Mouse (Mus musculus): Measurements from ENCODE around the gene Ccdc124.
"Not testable (repeated sequence)": the region's sequence is repeated elsewhere in the genome, so short reads cannot be mapped to it uniquely, and the experiment has no call there.

Ccdc124 gene

DNA sequence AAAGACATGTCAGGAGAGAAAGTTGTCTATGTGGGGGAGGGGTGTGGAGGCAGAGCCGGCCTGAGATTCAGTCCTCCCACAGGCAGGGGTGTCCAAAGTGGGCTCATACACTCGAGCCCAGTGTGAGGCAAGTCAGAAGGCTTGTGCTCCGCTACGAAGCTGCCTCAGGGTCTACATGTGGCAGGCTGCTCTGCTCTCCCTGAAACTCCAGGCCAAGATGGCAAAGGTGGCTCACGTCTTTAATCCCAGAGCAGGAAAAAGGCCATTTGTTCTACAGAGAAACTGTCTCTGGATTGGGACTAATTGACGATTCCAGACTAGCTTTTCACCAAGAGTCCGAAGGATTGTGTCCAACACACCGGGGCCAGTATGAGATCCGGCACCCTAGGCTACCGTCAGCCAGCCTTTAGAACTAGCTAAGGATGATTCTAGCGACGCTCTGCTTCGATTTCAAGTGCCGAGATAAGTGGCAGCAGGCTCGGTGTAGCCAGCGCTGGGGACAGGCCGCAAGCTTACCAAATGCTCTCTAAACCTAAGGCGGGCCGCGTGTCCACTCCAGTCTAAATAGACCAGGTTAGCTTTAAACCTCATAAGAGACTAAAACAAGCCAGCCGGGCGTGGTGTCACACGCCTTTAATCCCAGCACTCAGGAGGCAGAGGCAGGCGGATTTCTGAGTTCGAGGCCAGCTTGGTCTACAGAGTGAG is 22.7 kb upstream of the Ccdc124 start:
- no peak for ATAC-seq (ENCODE audit: insufficient number of reproducible peaks, low FRiP score, low TSS enrichment)

DNA sequence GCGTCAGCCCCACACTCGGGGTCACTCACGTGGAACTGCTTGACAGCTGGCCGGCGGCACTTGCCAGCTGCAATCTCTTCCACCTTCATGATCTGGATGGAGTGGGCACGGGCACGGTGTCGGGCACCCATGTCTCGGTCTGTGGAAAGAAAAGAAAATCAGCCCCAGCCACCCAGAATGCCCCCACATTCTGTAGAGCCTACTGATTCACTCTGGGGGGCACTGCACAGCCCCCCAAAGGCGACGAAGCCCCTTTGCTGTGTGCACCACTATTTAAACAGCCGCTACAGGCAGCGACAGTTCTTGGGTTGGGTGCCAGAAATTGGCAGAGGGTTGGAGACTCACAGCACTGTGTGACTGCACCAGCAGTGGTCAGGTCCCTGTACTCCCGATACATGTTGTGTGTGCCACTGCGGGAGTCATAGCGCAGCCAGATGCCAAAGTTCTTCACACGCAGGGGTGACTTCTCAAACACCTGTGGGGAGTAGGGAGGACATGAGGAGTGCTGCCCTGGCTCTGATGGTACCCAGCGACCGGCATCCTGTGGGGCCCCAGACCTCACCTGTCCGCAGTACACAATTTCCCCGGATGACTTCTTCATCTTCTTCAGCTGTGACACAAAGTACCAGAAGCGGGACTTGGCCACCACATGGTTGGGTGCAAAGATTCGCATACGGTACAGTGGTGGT is 22.0 kb upstream of the Ccdc124 start:
- not testable (repeated sequence) for ATAC-seq (ENCODE audit: insufficient number of reproducible peaks, low FRiP score, low TSS enrichment)

GRCm38 (mm10) chr8:70894771-70895545 is 21.2 kb upstream of the Ccdc124 start:
- ATAC-seq (ENCODE audit: insufficient number of reproducible peaks, low FRiP score, low TSS enrichment), result no peak

DNA sequence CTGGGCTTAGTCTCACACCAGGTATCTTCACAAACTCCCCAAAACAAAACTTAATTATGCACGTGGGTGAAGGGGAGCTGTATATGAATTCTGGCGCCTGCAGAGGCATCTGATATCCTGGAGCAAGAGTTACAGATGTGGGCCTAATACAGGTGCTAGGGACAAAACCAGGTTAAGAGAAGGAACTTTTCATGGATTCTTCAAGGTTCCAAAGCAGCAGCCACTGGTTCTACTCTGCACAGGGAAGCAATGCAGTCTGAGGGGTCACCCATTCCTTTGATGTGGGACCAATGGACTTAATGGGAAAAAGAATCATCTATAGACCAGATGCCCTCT is 20.6 kb upstream of the Ccdc124 start:
- ATAC-seq (ENCODE audit: insufficient number of reproducible peaks, low FRiP score, low TSS enrichment), result no peak

GRCm38 (mm10) chr8:70893656-70894384 is 20.1 kb upstream of the Ccdc124 start:
- ATAC-seq (ENCODE audit: insufficient number of reproducible peaks, low FRiP score, low TSS enrichment), result no peak

DNA sequence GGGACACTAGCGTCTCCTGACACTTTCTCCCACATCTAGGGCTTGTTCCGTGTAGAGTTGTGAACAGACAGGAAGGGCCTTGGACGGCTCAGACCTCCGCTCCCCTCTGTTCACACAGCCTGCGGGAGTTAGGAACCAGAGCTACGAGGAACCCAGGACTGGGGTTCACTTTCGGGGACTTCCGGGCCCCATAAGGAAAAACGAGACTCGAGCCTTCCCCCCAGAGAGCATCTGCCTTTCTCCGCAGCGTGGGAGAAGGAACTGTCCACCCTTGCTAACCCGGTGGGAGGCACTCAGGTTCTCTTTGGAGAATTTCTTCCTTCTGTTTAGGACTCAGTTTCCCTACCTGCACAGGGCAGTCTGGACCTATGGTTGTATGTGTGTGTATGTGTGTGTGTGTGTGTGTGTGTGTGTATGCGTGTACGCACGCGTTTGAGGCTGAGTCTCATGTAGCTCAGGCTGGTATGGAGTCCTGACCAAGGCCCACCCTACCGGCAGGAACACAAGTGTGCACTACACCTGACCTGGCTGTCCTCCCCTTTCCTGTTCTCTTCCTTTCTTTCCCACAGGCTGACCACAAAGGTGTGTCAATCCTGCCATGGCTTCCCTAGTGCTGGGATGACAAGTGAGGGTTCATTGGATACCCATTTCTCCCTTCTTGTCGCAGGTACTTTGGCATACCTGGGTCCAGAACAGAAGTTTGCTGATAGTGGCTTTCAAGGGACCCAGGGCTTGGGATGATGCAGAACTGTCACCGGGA is 19.3 kb upstream of the Ccdc124 start:
- no peak for ATAC-seq (ENCODE audit: insufficient number of reproducible peaks, low FRiP score, low TSS enrichment)

DNA sequence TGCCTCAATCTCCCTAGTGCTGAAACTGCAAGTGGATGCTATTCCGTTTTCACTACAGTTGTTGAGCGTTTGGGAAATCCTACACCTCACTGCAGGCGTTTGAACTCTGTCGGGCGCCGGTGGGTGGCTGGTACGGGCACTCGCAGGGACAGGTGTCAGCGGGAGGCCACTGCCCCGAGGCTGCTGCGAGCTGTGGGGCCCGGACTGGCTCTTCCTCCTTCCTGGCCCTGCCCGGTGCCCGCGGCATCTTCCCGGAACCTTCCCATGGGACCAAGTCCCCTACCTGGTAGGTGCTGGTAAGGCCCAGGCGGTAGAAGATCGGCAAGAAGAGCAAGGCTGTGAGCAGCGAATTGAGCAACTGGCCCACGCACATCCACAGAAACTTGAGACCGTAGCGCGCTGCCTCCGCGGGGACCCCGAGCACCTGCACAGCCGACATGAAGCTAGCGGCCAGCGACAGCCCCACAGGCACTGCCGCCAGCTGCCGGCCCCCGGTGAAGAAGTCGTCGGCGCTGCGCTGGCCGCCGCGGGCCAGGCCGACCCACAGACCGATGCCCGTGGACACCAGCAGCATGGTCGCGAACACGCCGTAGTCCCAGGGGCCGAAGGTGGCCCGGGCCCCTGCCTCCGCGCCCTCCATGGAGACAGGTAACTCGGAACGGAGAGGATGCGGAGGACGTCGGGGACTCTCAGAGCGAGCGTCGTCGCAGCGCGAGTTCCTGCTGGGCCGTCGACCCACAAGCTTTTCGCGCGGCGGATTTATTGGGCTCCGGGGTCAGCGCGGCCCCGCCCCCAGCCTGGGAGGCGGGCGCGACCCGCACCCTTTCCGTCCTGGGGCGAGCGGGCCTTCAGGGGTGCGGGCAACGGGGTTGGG is 18.5 kb upstream of the Ccdc124 start, which contains the start of gene Slc5a5:
TSS of gene Slc5a5 (minus strand) at position 736 of the 874 bp plus-strand sequence.
- no peak for ATAC-seq (ENCODE audit: insufficient number of reproducible peaks, low FRiP score, low TSS enrichment)

GRCm38 (mm10) chr8:70891356-70891755 is 17.6 kb upstream of the Ccdc124 start:
- ATAC-seq (ENCODE audit: insufficient number of reproducible peaks, low FRiP score, low TSS enrichment), result no peak

- no peak for ATAC-seq (ENCODE audit: insufficient number of reproducible peaks, low FRiP score, low TSS enrichment)
Observed at GRCm38 (mm10) chr8:70890656-70891055, 16.9 kb upstream of the Ccdc124 start.

DNA sequence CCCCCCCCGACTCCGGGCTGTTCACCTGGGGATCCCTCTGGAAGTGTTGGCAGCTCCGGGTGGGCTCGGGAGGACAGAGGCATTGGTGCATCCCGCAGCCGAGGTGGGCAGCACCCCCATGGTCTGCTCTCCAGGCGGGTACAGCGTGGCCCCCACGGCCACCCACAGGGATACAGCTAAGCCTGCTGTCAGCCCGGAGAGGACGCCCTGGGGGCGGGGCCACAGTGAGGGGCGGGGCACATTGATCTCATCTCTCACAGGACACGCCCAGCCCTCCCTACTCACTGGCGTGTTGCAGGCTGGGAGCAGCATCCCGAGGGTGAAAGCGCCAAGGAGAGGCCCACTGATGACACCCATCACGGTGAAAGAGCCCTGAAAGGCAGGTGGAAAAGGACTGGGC is 13.9 kb upstream of the Ccdc124 start:
- no peak for ATAC-seq (ENCODE audit: insufficient number of reproducible peaks, low FRiP score, low TSS enrichment)

DNA sequence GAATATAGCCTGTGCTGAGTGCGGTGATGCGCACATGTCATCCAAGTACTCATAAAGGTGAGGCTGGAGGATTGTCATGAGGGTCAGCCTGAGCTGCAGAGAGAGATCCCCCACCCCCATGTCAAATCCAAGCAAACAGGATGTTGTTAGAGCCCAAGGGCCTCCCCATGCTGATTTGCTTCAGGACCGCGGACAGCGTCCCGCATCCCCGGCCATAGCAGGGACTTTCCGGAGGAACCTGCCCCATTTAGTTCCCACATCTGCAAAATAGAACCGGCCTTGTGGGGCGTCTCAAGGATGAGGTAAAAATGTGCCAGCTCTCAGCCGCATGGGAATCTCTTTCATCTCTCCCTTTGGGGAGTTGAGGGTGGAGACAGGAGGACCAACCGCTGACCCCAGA is 11.9 kb upstream of the Ccdc124 start:
- ATAC-seq (ENCODE audit: insufficient number of reproducible peaks, low FRiP score, low TSS enrichment), result no peak

DNA sequence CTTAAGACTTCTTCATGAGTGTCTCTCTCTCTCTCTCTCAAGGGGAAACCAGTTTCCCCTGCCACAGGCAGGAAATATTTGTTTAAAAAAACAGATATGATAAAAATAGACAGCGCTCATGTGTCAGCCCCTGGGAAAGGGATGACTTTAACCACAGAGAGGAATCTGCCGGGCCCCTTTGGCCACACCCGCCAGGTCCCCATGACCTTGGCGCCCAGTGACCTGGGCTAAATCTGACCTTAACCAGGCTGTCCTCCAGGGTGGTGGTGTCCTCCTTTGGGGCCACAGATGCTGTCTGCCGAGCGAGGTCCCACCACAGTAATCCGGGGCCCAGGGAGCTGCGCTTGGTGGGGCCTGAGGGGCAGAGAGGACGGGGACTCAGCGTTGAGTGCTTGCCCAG is 10.9 kb upstream of the Ccdc124 start:
- ATAC-seq (ENCODE audit: insufficient number of reproducible peaks, low FRiP score, low TSS enrichment), result no peak

DNA sequence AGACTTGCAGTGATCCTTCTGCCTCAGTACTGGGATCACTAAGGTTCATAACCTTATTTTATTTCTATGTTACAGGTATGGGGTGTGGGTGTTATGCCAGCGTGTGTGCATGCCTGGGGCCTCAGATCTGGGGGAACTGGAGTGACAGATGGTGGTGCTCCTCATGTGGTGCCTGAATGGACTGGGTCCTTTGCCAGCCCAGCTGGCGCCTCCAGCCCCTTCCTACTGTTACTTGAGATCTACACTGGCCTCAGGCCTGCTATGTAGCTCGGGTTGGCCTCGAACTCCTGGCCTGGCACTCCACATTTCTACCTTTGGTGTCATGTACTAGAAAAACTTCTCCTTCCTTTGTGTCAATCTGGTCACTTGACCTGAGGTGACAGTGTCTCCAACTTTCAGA is 10.5 kb upstream of the Ccdc124 start:
- ATAC-seq (ENCODE audit: insufficient number of reproducible peaks, low FRiP score, low TSS enrichment), result no peak

- 0 out of 2 replicates have a peak, but pooled peaks have one; percentile 3 for ATAC-seq (ENCODE audit: insufficient number of reproducible peaks, low FRiP score, low TSS enrichment)
Observed at GRCm38 (mm10) chr8:70880546-70880945, 6.8 kb upstream of the Ccdc124 start.

DNA sequence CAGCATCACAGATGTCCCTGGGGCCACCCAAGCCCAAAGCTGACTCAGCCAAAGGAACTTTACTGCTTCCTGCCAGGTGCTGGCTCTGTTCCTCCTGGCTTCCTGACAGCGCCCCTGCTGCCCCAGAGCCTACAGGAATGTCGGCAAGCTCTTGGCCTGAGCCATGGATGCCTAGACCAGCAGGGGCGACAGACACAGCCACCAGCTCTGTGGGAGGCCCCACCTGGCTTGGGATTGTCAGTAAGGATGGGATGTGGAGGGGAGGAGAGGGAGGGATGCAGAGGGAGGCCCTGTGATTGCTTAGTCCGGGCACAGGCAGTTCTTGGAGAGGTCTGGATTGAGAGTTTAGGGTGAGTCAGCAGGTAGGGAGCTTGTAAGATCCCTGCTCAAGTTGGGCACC is 6.4 kb upstream of the Ccdc124 start:
- peak; percentile 79 for ATAC-seq (ENCODE audit: insufficient number of reproducible peaks, low FRiP score, low TSS enrichment)

- ATAC-seq (ENCODE audit: insufficient number of reproducible peaks, low FRiP score, low TSS enrichment), result peak; percentile 39
Observed at GRCm38 (mm10) chr8:70879500-70879899, 5.8 kb upstream of the Ccdc124 start.

DNA sequence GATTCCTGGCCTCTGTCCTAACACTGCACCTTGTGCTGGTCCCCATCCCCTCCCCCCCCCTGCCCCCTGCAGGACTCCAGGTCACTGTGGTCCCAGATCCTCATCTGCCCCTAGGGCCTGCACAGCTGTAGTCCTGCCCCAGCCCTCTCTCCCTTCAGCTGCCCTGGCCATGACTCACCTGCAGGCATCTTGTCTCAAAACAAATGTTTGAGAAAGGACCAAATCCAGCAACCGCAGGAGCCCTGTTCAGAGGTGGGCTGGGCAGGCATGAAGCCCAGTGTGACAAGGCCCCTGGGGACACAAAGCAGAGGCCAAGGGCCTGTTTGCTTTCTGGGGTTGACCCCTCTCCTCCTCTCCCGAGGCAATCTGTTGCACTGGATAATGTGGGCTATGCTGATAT is 4.4 kb upstream of the Ccdc124 start:
- ATAC-seq (ENCODE audit: insufficient number of reproducible peaks, low FRiP score, low TSS enrichment), result no peak

DNA sequence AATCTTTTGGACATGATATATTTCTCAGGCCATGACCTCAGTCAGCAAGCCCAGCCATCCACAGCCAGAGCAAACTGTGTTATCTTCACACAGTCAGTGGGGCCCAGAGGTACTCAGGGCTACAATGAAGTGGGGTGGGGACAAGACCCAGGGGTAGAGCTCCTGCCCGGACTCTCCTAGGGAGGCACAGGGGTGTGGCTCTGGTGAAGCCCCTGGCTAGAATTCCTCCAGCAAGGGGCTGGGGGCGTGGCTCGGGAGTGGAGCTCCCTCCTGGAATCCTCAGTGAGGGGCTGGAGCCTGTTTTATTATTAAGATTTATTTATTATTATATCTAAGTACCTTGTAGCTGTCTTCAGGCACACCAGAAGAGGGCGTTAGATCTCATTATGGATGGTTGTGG is 2.6 kb upstream of the Ccdc124 start:
- no peak for ATAC-seq (ENCODE audit: insufficient number of reproducible peaks, low FRiP score, low TSS enrichment)

DNA sequence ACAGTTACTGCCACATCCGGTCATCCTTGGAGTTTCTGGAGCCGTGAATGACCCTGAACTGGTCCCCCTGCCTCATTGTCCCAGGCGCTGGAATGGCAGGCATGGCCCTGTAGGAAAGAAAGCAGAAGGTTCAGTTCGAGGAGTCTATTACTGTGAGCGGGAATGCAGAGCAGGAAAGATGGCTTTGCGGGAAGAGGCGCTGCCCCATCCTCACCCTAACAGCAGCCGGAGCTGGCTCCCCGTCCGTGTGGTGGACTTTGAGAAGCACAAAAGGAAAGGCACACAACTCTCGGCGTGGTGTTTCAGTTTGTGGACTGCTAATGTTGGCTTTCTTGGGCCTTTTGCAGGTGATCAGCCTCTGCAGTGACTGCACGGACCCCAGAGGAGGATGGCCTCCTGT is 706 bp upstream of the Ccdc124 start:
- no peak for ATAC-seq (ENCODE audit: insufficient number of reproducible peaks, low FRiP score, low TSS enrichment)
